Mouse (Mus musculus) layer of hippocampus, adult 11-12 months (tissue): ENCODE measurements around the gene 4930519G04Rik.
"Not testable (repeated sequence)": the region's sequence is repeated elsewhere in the genome, so short reads cannot be mapped to it uniquely, and the experiment has no call there.

Experiments used
- DNase-seq: peaks from one replicate; pipeline ENCODE4 v3.0.0; 2022; ENCODE audit warnings: low spot score

Gene 4930519G04Rik

DNA sequence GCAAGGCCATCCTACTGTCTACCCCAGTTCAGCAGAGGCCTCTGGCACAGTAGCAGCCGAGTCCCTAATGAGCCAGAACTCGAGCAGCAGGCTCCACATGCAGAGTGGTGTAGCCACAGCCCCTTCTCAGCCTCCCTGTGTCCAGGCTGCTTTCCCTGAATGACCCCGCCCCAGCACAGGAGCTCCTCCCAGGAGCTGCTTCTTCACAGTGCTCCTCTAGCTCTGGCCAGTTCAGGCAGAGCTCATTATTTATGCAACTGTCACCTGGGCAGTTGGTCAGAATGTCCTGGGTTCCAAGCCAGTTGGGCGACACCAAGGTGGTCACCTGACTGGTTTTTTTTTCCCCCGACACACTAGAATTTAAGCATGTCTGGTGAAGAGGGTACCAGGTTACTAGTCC, at the start of gene 4930519G04Rik:
Gene 4930519G04Rik, plus strand, starts transcription at position 301 of the 400 bp plus-strand sequence.
- DNase-seq: not testable (repeated sequence)

GRCm38 (mm10) chr5:114804335-114804734, 49.1 kb upstream of the 4930519G04Rik start:
- no peak for DNase-seq

DNA sequence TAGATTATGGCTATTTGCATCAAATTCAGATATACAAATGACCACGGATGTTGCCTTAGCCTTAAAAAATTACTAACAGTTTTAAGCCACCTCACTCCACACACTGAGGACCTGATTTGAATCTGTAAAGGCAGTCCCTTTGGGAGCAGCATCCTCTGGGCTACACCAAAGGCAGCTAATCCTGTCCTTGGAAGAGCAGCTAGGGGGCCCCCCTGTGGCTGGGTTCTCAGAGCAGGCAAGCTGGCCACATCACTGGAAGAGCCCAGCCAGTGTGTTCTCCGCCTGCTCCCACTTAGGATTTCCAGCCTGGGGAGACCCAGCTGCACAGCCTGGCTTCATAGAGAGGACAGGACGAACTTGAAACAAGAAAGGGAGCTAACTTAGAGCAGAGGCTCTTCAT, 48.5 kb upstream of the 4930519G04Rik start:
- peak; percentile 80 for DNase-seq

DNA sequence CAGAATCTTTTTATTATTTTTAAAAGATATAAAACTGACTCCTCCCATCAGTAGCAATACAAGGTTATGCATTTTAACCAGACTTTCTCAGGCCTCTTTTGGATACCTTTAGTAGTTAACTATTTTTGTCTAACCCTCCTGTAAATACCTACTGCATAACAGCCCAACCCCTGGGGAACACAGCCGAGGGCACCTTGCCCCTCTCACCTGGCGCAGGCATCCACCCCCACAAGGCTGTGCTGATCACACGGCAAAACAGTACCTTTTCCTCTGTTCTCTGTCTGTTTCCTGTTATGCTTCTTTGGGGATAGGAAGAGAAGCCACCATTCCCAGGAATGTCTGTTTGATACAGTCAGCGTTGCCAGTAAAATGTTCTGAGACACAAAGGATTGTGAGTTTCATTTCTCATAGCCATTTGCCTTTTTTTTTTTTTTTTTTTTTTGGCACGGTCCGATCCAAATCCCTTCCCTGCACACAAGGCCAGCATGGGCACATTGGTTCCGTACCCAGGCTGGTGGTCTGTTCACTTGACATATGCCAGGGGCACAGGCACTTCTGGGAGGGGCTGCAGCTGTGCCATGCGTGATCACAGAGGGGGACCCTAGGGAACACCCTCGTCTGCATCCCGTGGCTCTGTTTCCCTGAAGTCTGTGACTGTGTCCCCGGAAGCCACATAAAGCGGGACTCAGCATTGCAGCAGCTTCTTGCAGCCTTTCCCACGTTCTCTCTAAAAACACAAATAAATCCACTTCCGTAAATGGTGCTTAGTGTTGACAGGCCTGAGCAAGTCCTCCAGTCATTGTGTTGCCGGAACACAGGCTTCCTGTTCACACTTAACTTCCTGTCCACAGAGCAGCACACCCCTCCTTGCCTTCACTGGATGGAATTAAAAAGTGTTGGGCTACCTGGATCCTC, 47.8 kb upstream of the 4930519G04Rik start:
- DNase-seq: no peak

GRCm38 (mm10) chr5:114806636-114807035, 46.8 kb upstream of the 4930519G04Rik start:
- no peak for DNase-seq

DNA sequence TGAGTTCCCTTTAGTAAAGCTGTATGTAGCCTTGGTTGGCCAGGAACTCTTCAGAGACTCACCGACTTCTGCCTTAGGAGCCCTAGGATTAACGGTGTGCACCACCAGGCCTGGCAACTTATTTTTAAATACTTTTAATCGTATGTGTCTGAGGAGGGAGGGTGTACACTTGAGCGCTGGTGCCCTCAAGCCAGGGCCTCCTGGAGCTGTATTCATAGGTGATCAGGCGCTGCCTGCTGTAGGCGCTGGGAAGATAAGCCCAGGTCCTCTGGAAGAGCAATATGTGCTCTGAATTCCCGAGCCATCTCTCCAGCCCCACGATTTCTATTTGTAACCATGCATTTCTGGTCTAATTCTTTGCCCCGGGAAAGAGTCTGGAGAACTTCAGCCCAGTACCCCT, 46.4 kb upstream of the 4930519G04Rik start:
- no peak for DNase-seq

- DNase-seq: no peak
Measured at GRCm38 (mm10) chr5:114807468-114807867, 46.0 kb upstream of the 4930519G04Rik start.

GRCm38 (mm10) chr5:114807893-114808292, 45.6 kb upstream of the 4930519G04Rik start:
- no peak for DNase-seq

GRCm38 (mm10) chr5:114808385-114808784, 45.1 kb upstream of the 4930519G04Rik start:
- no peak for DNase-seq

DNA sequence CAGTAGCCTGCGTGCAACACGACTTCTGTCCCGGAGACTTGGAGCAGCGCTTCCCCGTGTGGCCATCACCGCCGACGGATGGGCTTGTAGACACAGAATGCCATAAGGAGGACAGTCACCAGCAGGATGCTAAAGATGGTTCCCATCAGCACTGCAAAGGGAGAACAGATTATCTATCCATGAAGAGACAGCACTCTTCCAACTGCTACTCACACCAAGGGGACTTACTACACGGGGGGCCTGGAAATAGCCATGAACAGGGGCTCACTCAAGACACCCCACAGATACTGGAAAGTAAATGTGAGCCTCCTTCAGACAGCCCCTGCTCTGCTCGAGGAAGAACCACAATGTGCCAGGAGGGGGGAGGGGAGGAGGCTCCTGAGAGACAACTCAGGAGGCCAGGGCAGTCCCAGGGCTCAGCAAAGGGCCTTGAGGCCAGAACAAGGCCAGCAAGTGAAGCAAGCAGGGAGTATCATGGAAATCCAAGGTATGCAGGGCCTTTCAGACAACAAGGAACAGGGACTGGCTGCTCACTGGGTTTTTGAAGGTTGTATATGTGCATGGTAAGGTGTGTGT, 44.2 kb upstream of the 4930519G04Rik start:
- no peak for DNase-seq

GRCm38 (mm10) chr5:114809826-114810225, 43.6 kb upstream of the 4930519G04Rik start:
- DNase-seq: no peak

- DNase-seq: peak; percentile 86
Measured at GRCm38 (mm10) chr5:114813525-114814181, 39.8 kb upstream of the 4930519G04Rik start.

DNA sequence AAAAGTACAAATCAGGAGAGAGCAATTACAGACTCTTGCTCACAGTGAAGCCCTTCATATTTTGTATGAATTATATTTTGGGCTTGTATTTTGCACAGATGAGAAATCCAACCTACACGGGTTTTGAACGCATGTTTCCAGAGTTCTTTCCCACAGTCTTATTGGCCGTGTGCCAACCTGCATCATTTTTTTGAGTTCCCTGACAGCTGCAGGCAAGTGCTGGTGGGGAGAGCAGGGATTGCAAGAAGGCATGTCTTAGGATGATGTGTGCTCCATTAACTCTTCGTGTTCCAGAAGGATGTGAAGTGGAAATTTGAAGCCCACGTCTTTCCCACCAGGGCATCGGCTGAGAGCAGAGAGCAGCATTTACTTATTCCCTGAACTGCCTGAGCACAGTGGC, 36.9 kb upstream of the 4930519G04Rik start:
- no peak for DNase-seq

- DNase-seq: no peak
Measured at GRCm38 (mm10) chr5:114818124-114818523, 35.3 kb upstream of the 4930519G04Rik start.

GRCm38 (mm10) chr5:114822796-114823688, 30.4 kb upstream of the 4930519G04Rik start, which contains the start of gene 1500011B03Rik:
TSS of gene 1500011B03Rik (minus strand) at chr5:114823468.
- DNase-seq: peak; percentile 69

GRCm38 (mm10) chr5:114824197-114824596, 29.3 kb upstream of the 4930519G04Rik start:
- DNase-seq: peak; percentile 67

DNA sequence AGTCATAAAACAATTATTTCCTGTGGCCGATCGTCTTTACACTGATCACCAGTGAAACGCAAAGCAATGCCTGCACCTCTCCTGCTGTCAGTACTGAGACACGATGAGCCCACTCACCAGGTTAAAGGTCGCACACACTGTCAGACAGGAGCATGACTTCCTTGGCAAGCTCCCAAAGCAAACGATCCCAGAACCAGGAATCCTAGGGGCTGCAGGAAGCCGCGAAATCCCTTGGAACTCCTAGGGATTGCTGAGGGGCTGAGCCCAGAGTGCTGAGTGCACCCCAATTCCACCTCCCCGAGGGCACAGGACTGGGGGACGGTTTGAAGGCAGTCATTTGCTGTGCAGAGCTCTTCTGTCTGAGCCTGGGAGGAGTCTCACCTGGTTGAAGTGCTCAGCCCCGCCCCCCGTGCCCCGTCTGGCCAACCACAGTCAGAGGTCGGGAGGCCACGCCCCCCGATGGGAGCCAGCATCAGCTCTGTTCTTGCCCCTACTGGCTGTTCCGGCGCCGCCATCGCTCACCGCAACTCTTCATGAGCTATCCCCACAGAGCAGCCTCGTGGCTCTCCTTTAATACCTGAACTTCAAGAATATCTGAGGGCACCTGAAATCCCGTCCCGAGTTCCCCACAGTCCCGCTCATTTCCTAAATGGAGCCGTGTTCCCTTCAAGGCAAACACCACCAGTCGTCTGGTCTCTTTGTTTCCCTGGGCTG, 27.3 kb upstream of the 4930519G04Rik start:
- DNase-seq: no peak

DNA sequence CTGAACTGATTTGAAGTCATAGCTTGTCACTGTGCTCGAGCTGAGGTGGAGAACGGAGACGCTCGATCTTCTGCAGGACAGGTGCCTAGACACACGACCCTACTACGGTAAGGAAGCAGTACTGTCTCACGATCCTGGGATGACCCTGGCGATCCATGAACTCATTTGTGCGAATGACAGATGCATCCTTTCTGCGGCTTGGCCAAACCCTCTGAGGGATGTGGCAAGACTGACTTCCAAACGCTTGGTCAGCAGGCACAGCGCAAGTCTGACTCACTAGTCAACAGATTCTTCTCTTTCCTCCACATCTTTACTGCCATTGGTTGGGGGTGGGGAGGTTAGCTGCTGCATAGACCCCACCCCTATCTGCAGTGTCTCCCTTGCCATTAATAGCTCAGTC, 26.0 kb upstream of the 4930519G04Rik start:
- no peak for DNase-seq

- DNase-seq: no peak
Measured at GRCm38 (mm10) chr5:114829740-114830139, 23.7 kb upstream of the 4930519G04Rik start.

GRCm38 (mm10) chr5:114836886-114837285, 16.6 kb upstream of the 4930519G04Rik start:
- DNase-seq: no peak

GRCm38 (mm10) chr5:114840481-114840880, 13.0 kb upstream of the 4930519G04Rik start:
- not testable (repeated sequence) for DNase-seq
